Mouse (Mus musculus) small intestine, adult 2 months (tissue): ENCODE measurements around the gene Armc8.

Source experiments
- CTCF ChIP-seq: fragments of 200-500 bp; IDR thresholded peaks from 2 replicates; pipeline ENCODE4 v1.5.1; 2012; ENCODE audit warnings: low read depth, mild to moderate bottlenecking, control low read depth, inconsistent platforms, low read length, moderate library complexity, mixed read lengths; ENCODE audit not compliant: insufficient replicate concordance, insufficient read length; ENCODE audit errors: extremely low read depth
- POLR2A ChIP-seq: fragments of 200-500 bp; IDR thresholded peaks from 2 replicates; pipeline ENCODE4 v1.6.1; 2012; ENCODE audit warnings: low read depth, mild to moderate bottlenecking, control low read depth, inconsistent platforms, low read length, moderate library complexity

- TF ChIP-seq POLR2A (no peak), CTCF (no peak)
Observed at GRCm38 (mm10) chr9:99557580-99558300, 11.0 kb downstream of the Armc8 start.
